Mouse (Mus musculus) C2C12 (cell line): ENCODE results near the gene Gm44805. TPM values are rescaled to one million over a fixed set of nuclear protein-coding genes. Genes with fewer than 3 reads are reported as not detected.

Experiments used
- H3K27me3 ChIP-seq: one replicate; pipeline ENCODE4 v1.6.1; 2011; ENCODE audit not compliant: control insufficient read depth, insufficient read depth, insufficient read length
- H3K36me3 ChIP-seq: one replicate; pipeline ENCODE4 v1.6.1; 2011; ENCODE audit not compliant: control insufficient read depth, insufficient read depth
- H3K4me3 ChIP-seq: one replicate; pipeline ENCODE4 v1.5.1; 2011; ENCODE audit warnings: mild to moderate bottlenecking, control low read depth; ENCODE audit not compliant: poor library complexity, insufficient read depth, severe bottlenecking
- H3K79me2 ChIP-seq: one replicate; pipeline ENCODE4 v1.6.1; 2011; ENCODE audit not compliant: control insufficient read depth, insufficient read depth
- H3K79me3 ChIP-seq: one replicate; pipeline ENCODE4 v1.6.1; 2011; ENCODE audit warnings: low read depth, control low read depth
- H3ac ChIP-seq: one replicate; pipeline ENCODE3; 2011; ENCODE audit warnings: low read depth; ENCODE audit not compliant: control insufficient read depth, insufficient read length
- CEBPB ChIP-seq: IDR thresholded peaks from one replicate; pipeline ENCODE4 v1.6.1; 2011; ENCODE audit warnings: low read depth, mild to moderate bottlenecking, control low read depth, moderate library complexity
- CTCF ChIP-seq: IDR thresholded peaks from one replicate; pipeline ENCODE4 v1.5.1; 2011; ENCODE audit not compliant: control insufficient read depth, insufficient read depth, insufficient read length
- FOSL1 ChIP-seq: IDR thresholded peaks from one replicate; pipeline ENCODE4 v1.8.0; 2011; ENCODE audit warnings: mild to moderate bottlenecking, low read length; ENCODE audit not compliant: poor library complexity, insufficient read depth, severe bottlenecking
- MAX ChIP-seq: IDR thresholded peaks from one replicate; pipeline ENCODE4 v1.6.1; 2011; ENCODE audit warnings: mild to moderate bottlenecking, control low read depth
- MYOD1 ChIP-seq: IDR thresholded peaks from one replicate; pipeline ENCODE4 v1.6.1; 2011; ENCODE audit warnings: low read depth; ENCODE audit not compliant: control insufficient read depth, insufficient read length
- MYOG ChIP-seq: IDR thresholded peaks from one replicate; pipeline ENCODE4 v1.6.1; 2011; ENCODE audit not compliant: control insufficient read depth, insufficient read length; ENCODE audit errors: extremely low read depth
- USF1 ChIP-seq: IDR thresholded peaks from one replicate; pipeline ENCODE4 v1.6.1; 2011; ENCODE audit warnings: low read depth, mild to moderate bottlenecking, control low read depth, moderate library complexity
- polyA plus RNA-seq: library from polyadenylated mRNA; unstranded; fragments of >200 nt; fragmentation: generic; extraction: Trizol; gene quantifications from one replicate; pipeline ENCODE4 v1.2.1, GENCODE M21; 2012; ENCODE audit warnings: missing spikeins

The Gm44805 gene
- polyA plus RNA-seq, 1 experiment, result not detected

- TF ChIP-seq CTCF, result no peak
- TF ChIP-seq MYOD1, result no peak
- no peak for TF ChIP-seq FOSL1
- no peak for TF ChIP-seq MYOG
- TF ChIP-seq USF1, result no peak
- TF ChIP-seq CEBPB, result no peak
- TF ChIP-seq MAX, result no peak
- Histone ChIP-seq H3K36me3 (peaks cover 13% of the 10 kb centered on the region), H3K4me3 (no peak overlapping the region), H3K79me3 (peaks cover 21% of the 10 kb centered on the region), H3ac (no peak overlapping the region), H3K27me3 (no peaks in the 10 kb centered on the region), H3K79me2 (peaks cover 28% of the 10 kb centered on the region)
Observed at GRCm38 (mm10) chr7:19717346-19717745, 36.1 kb upstream of the Gm44805 start.

- no peak for TF ChIP-seq MYOG
- TF ChIP-seq MYOD1, result no peak
- no peak for TF ChIP-seq MAX
- TF ChIP-seq FOSL1, result no peak
- no peak for TF ChIP-seq CEBPB
- TF ChIP-seq CTCF, result no peak
- no peak for TF ChIP-seq USF1
- Histone ChIP-seq H3K36me3 (peaks cover 18% of the 10 kb centered on the region), H3K79me2 (peaks cover 33% of the 10 kb centered on the region), H3K4me3 (no peak overlapping the region), H3K79me3 (peaks cover 25% of the 10 kb centered on the region), H3ac (peak overlapping the region; percentile 52), H3K27me3 (no peaks in the 10 kb centered on the region)
Observed at GRCm38 (mm10) chr7:19716822-19717221, 35.6 kb upstream of the Gm44805 start.

- H3ac ChIP-seq, result peak overlapping the region; percentile 48
- no peak overlapping the region for H3K4me3 ChIP-seq
- no peaks in the 10 kb centered on the region for H3K27me3 ChIP-seq
- H3K36me3 ChIP-seq, result peaks cover 25% of the 10 kb centered on the region
- no peak for TF ChIP-seq MYOD1
- TF ChIP-seq MAX, result no peak
- no peak for TF ChIP-seq FOSL1
- TF ChIP-seq CEBPB, result peak; percentile 66
- TF ChIP-seq USF1, result no peak
- peaks cover 40% of the 10 kb centered on the region for H3K79me2 ChIP-seq
- H3K79me3 ChIP-seq, result peaks cover 26% of the 10 kb centered on the region
Observed at GRCm38 (mm10) chr7:19716055-19716682, 34.9 kb upstream of the Gm44805 start.

GRCm38 (mm10) chr7:19715239-19716054 is 34.2 kb upstream of the Gm44805 start, which contains the start of gene Tomm40:
Gene Tomm40 (minus strand): TSS chr7:19715438.
- H3K79me3 ChIP-seq, result peaks cover 26% of the 10 kb centered on the region
- peaks cover 40% of the 10 kb centered on the region for H3K79me2 ChIP-seq
- no peak for TF ChIP-seq MYOD1
- TF ChIP-seq USF1, result no peak
- no peak for TF ChIP-seq MAX
- no peak for TF ChIP-seq FOSL1
- no peak for TF ChIP-seq CEBPB
- peaks cover 26% of the 10 kb centered on the region for H3K36me3 ChIP-seq
- peak within 1 kb of the TSS; percentile 98 for H3ac ChIP-seq
- H3K27me3 ChIP-seq, result no peaks in the 10 kb centered on the region
- peak within 1 kb of the TSS; percentile 78 for H3K4me3 ChIP-seq

- H3ac ChIP-seq, result peak overlapping the region; percentile 98
- no peaks in the 10 kb centered on the region for H3K27me3 ChIP-seq
- H3K36me3 ChIP-seq, result peaks cover 30% of the 10 kb centered on the region
- no peak for TF ChIP-seq USF1
- no peak for TF ChIP-seq MAX
- no peak for TF ChIP-seq MYOG
- TF ChIP-seq CTCF, result no peak
- no peak for TF ChIP-seq CEBPB
- TF ChIP-seq MYOD1, result no peak
- no peak for TF ChIP-seq FOSL1
- peaks cover 26% of the 10 kb centered on the region for H3K79me3 ChIP-seq
- peak overlapping the region; percentile 78 for H3K4me3 ChIP-seq
- peaks cover 40% of the 10 kb centered on the region for H3K79me2 ChIP-seq
Observed at GRCm38 (mm10) chr7:19714836-19715235, 33.6 kb upstream of the Gm44805 start.
